Mouse (Mus musculus) midbrain, embryonic 13.5 days (tissue): ENCODE results near the gene Rbbp9. TPM values are rescaled to one million over a fixed set of nuclear protein-coding genes. Genes with fewer than 3 reads are reported as not detected.

ENCODE experiments used
- polyA plus RNA-seq: library from polyadenylated mRNA; unstranded; fragments of >200 nt; fragmentation: Nextera tagmentation; extraction: Ambion mirVana; gene quantifications from 2 replicates; pipeline ENCODE4 v1.2.1, GENCODE M21; 2015

Rbbp9 gene
- polyA plus RNA-seq, 1 experiment from 2014 or later = 63.3 TPM

Other genes with a start within 250 kb of the Rbbp9 start
- gene Ovol2, start 218.7 kb downstream of the Rbbp9 start, polyA plus RNA-seq = not detected in 2 replicates
- 31.7 and 39.9 TPM in 2 replicates for gene Kat14, start 181.9 kb downstream of the Rbbp9 start, polyA plus RNA-seq
- 1.6 and 2.2 TPM in 2 replicates for gene Pet117, start 181.9 kb downstream of the Rbbp9 start, polyA plus RNA-seq
- 10.0 and 11.1 TPM in 2 replicates for gene Dzank1, start 23.5 kb downstream of the Rbbp9 start, polyA plus RNA-seq
- 32.6 and 33.0 TPM in 2 replicates for gene Polr3f, start 23.2 kb downstream of the Rbbp9 start, polyA plus RNA-seq
- 81.1 and 88.0 TPM in 2 replicates for gene Sec23b, start 5.4 kb upstream of the Rbbp9 start, polyA plus RNA-seq
- gene Smim26, start 43.2 kb upstream of the Rbbp9 start, polyA plus RNA-seq = 54.6 and 64.2 TPM in 2 replicates
- 80.8 and 89.8 TPM in 2 replicates for gene Dtd1, start 49.0 kb upstream of the Rbbp9 start, polyA plus RNA-seq